Mouse (Mus musculus) lung, adult 2 months (tissue): ENCODE data around the gene 1810049J17Rik.

Experiments
- CTCF ChIP-seq: fragments of 200-500 bp; IDR thresholded peaks from 2 replicates; pipeline ENCODE4 v1.5.1; 2011; ENCODE audit warnings: mild to moderate bottlenecking, low read length, control low read depth; ENCODE audit not compliant: insufficient read depth
- POLR2A ChIP-seq: fragments of 200-500 bp; IDR thresholded peaks from 2 replicates; pipeline ENCODE4 v1.6.1; 2011; ENCODE audit warnings: low read depth, mild to moderate bottlenecking, control low read depth, low read length, borderline replicate concordance; ENCODE audit errors: extremely low read depth

DNA sequence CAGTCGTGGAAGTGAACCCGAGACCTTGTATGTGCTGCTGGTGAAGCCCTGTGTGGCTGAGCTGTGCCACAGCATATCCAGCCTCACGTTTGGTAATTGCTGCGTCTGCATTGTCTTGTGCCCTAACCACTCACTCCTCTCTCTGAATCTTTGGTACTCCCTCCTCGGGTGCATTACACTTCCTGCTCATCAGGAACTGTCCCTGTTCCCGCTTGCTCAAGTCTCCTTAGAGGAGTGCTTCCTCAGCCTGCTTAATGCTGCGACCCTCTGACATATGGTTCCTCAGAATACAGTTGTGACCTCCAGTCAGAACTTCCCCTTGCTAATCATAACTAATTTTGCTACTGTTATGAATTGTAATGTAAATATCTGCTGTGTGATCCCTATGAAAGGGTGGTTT is 34.2 kb upstream of the 1810049J17Rik start:
- TF ChIP-seq CTCF (no peak), POLR2A (no peak)
